Mouse (Mus musculus) myocyte (in vitro differentiated cells): ENCODE measurements at regions not wholly inside any gene's neighbourhood (a gene's known extent, or its start where the extent isn't known, plus 50 kb on each side); places are given as distances from the start of the nearest gene placed in this dataset.
A peak's percentile ranks its signal among the peaks of the same experiment; 100 is the strongest.

Source experiments
- H3K27me3 ChIP-seq: one replicate; pipeline ENCODE4 v1.6.1; 2011; ENCODE audit not compliant: control insufficient read depth, insufficient read depth, insufficient read length
- H3K36me3 ChIP-seq: one replicate; pipeline ENCODE4 v1.6.1; 2011; ENCODE audit not compliant: control insufficient read depth, insufficient read depth
- H3K4me2 ChIP-seq: one replicate; pipeline ENCODE4 v1.6.1; 2011; ENCODE audit warnings: low read depth, control low read depth
- H3K4me3 ChIP-seq: one replicate; pipeline ENCODE4 v1.5.1; 2011; ENCODE audit warnings: mild to moderate bottlenecking, control low read depth, moderate library complexity
- H3K79me2 ChIP-seq: one replicate; pipeline ENCODE4 v1.6.1; 2011; ENCODE audit not compliant: control insufficient read depth, insufficient read depth
- H3ac ChIP-seq: one replicate; pipeline ENCODE4 v1.6.1; 2011; ENCODE audit not compliant: control insufficient read depth, insufficient read length
- CEBPB ChIP-seq: IDR thresholded peaks from 2 replicates; pipeline ENCODE4 v1.6.1; 2011; ENCODE audit warnings: mild to moderate bottlenecking, moderate library complexity; ENCODE audit not compliant: poor library complexity, insufficient read depth, severe bottlenecking
- E2F4 ChIP-seq: IDR thresholded peaks from one replicate; pipeline ENCODE4 v1.6.1; 2011; ENCODE audit warnings: mild to moderate bottlenecking, control low read depth, moderate library complexity; ENCODE audit not compliant: insufficient read depth
- MAX ChIP-seq: IDR thresholded peaks from one replicate; pipeline ENCODE4 v1.6.1; 2011; ENCODE audit warnings: low read depth, mild to moderate bottlenecking, control low read depth
- MYOD1 ChIP-seq, 3 experiments: IDR thresholded peaks; one replicate each; pipeline ENCODE4 v1.6.1; 2011; ENCODE audit warnings: control low read depth in 2 of 3, low read depth in 2 of 3, mild to moderate bottlenecking in 2 of 3, moderate library complexity in 1 of 3; ENCODE audit not compliant: insufficient read length in 2 of 3, control insufficient read depth in 1 of 3
- MYOG ChIP-seq, 3 experiments: IDR thresholded peaks; one replicate each; pipeline ENCODE4 v1.6.1; 2011; ENCODE audit warnings: control low read depth in 2 of 3, low read depth in 2 of 3, mild to moderate bottlenecking in 2 of 3; ENCODE audit not compliant: insufficient read length in 2 of 3, control insufficient read depth in 1 of 3, insufficient read depth in 1 of 3
- POLR2A ChIP-seq: IDR thresholded peaks from one replicate; pipeline ENCODE4 v1.6.1; 2011; ENCODE audit warnings: low read depth, mild to moderate bottlenecking, control low read depth, moderate library complexity; ENCODE audit not compliant: insufficient read length
- POLR2AphosphoS2 ChIP-seq: IDR thresholded peaks from one replicate; pipeline ENCODE4 v1.6.1; 2011; ENCODE audit warnings: low read depth, control low read depth; ENCODE audit not compliant: insufficient read length
- REST ChIP-seq: IDR thresholded peaks from one replicate; pipeline ENCODE4 v1.6.1; 2011; ENCODE audit warnings: mild to moderate bottlenecking, control low read depth, moderate library complexity; ENCODE audit not compliant: insufficient read depth, insufficient read length
- SRF ChIP-seq: IDR thresholded peaks from one replicate; pipeline ENCODE4 v1.6.1; 2011; ENCODE audit warnings: low read depth; ENCODE audit not compliant: control insufficient read depth, insufficient read length
- TCF12 ChIP-seq: IDR thresholded peaks from one replicate; pipeline ENCODE4 v1.6.1; 2011; ENCODE audit warnings: mild to moderate bottlenecking, control low read depth; ENCODE audit not compliant: poor library complexity, insufficient read depth, severe bottlenecking
- TCF3 ChIP-seq: IDR thresholded peaks from one replicate; pipeline ENCODE4 v1.6.1; 2011; ENCODE audit warnings: low read depth, control low read depth; ENCODE audit not compliant: insufficient read length
- USF1 ChIP-seq: IDR thresholded peaks from one replicate; pipeline ENCODE4 v1.6.1; 2011; ENCODE audit warnings: low read depth, mild to moderate bottlenecking, control low read depth, moderate library complexity

- TF ChIP-seq CEBPB (no peak), E2F4 (no peak), TCF12 (no peak), MYOG (IDR thresholded peaks at IDR 0.05; ENCODE audit: control insufficient read depth in 1 of 3, insufficient read depth in 1 of 3, insufficient read length in 2 of 3, low read depth in 2 of 3) (no peak), POLR2AphosphoS2 (no peak), SRF (no peak), MAX (no peak), POLR2A (no peak), REST (no peak), MYOD1 (IDR thresholded peaks at IDR 0.05; ENCODE audit: control insufficient read depth in 1 of 3, insufficient read length in 2 of 3, low read depth in 2 of 3) (no peak), TCF3 (no peak), USF1 (no peak)
- Histone ChIP-seq H3K4me2 (no peak overlapping the region), H3K36me3 (no peaks in the 10 kb centered on the region), H3K4me3 (no peak overlapping the region), H3ac (no peak overlapping the region), H3K27me3 (no peaks in the 10 kb centered on the region), H3K79me2 (no peaks in the 10 kb centered on the region)
Observed at GRCm38 (mm10) chr15:90827816-90828215, 148.6 kb upstream of the Cpne8 start.

- Histone ChIP-seq H3K36me3 (no peaks in the 10 kb centered on the region), H3K4me2 (no peak overlapping the region), H3K79me2 (no peaks in the 10 kb centered on the region), H3K4me3 (no peak overlapping the region), H3K27me3 (no peaks in the 10 kb centered on the region), H3ac (no peak overlapping the region)
- TF ChIP-seq CEBPB: peak; percentile 70
- TF ChIP-seq SRF: no peak
Observed at GRCm38 (mm10) chr15:90822306-90822705, 143.1 kb upstream of the Cpne8 start.

DNA sequence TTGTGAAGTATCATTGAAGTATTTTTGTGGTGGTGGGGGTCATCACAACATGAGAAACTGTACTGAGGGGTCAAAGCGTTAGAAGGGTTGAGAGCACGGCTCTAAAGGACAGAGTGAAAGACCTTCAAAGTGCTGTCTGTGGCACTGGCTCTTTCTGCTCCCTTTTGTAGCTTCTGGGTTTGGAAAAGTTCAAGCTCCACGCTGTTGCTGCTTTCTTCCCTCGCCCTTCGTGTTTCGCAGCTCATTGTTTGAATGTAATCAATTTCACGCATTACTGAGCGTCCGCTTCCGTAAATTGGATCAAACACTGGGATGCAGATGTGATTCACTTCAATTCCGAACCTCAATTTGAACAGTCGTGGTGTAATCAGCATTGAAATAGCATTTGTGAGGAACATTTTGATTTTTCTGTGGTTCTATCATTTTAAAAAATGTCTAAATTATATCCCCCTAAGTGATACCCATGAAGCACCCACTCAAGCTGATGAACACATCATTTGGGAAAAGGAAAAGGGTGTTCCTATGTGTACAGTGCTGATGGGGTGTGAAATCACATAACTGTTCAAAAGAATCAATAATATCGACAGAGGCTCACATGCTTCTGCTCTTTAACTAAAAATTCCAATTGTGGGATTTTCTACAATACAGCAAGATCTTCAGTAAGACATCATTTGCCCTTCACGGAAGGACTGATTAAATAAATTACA, 140.9 kb upstream of the Cpne8 start:
- TF ChIP-seq SRF: no peak
- no peak for TF ChIP-seq POLR2AphosphoS2
- no peak for TF ChIP-seq POLR2A
- no peak for TF ChIP-seq TCF12
- no peak for TF ChIP-seq MYOG (IDR thresholded peaks at IDR 0.05; ENCODE audit: control insufficient read depth in 1 of 3, insufficient read depth in 1 of 3, insufficient read length in 2 of 3, low read depth in 2 of 3)
- TF ChIP-seq REST: no peak
- TF ChIP-seq MYOD1 (IDR thresholded peaks at IDR 0.05; ENCODE audit: control insufficient read depth in 1 of 3, insufficient read length in 2 of 3, low read depth in 2 of 3): no peak
- no peak for TF ChIP-seq TCF3
- TF ChIP-seq MAX: no peak
- TF ChIP-seq USF1: no peak
- no peak for TF ChIP-seq E2F4
- TF ChIP-seq CEBPB: no peak
- Histone ChIP-seq H3K79me2 (no peaks in the 10 kb centered on the region), H3ac (no peak overlapping the region), H3K27me3 (no peaks in the 10 kb centered on the region), H3K36me3 (no peaks in the 10 kb centered on the region), H3K4me2 (no peak overlapping the region), H3K4me3 (no peak overlapping the region)

DNA sequence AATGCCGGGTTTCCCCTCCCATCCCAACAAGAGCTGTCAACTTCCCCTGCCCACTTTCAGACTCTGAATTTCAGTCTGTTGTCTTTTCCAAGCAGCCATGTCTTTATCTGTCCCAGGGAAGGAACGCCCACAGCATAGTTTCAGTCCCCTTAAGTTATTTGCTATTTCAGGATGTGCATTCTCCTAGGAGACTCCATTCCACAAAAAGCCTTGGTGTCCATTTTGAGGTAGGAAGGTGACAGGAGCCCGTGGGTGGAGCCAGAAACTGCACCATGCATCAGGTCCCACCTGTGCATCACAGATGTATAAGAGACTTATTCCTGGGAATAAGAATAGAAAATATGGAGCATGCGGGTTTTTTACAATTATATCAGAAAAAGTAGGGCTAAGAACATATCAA, 138.9 kb upstream of the Cpne8 start:
- Histone ChIP-seq H3K27me3 (no peaks in the 10 kb centered on the region), H3K79me2 (no peaks in the 10 kb centered on the region), H3K4me3 (no peak overlapping the region), H3K36me3 (no peaks in the 10 kb centered on the region), H3ac (no peak overlapping the region), H3K4me2 (no peak overlapping the region)
- TF ChIP-seq CEBPB (no peak), USF1 (no peak), SRF (no peak), POLR2AphosphoS2 (no peak), MYOG (IDR thresholded peaks at IDR 0.05; ENCODE audit: control insufficient read depth in 1 of 3, insufficient read depth in 1 of 3, insufficient read length in 2 of 3, low read depth in 2 of 3) (no peak), MYOD1 (IDR thresholded peaks at IDR 0.05; ENCODE audit: control insufficient read depth in 1 of 3, insufficient read length in 2 of 3, low read depth in 2 of 3) (no peak)

- TF ChIP-seq MYOG (IDR thresholded peaks at IDR 0.05; ENCODE audit: control insufficient read depth in 1 of 3, insufficient read depth in 1 of 3, insufficient read length in 2 of 3, low read depth in 2 of 3): peak in 2 of 3 experiments; percentile 54 to 77
- peak; percentile 12 for TF ChIP-seq TCF12
- TF ChIP-seq REST: no peak
- no peak for TF ChIP-seq POLR2A
- TF ChIP-seq MYOD1 (IDR thresholded peaks at IDR 0.05; ENCODE audit: control insufficient read depth in 1 of 3, insufficient read length in 2 of 3, low read depth in 2 of 3): peak; percentile 14 to 78 (median 74)
- H3K79me2 ChIP-seq: no peaks in the 10 kb centered on the region
Observed at GRCm38 (mm10) chr15:90813907-90814306, 134.7 kb upstream of the Cpne8 start.

More at GRCm38 (mm10) chr15:90813907-90814306, 134.7 kb upstream of the Cpne8 start:
- H3K36me3 ChIP-seq: no peaks in the 10 kb centered on the region
- H3K4me2 ChIP-seq: peak overlapping the region; percentile 54
- no peak overlapping the region for H3K4me3 ChIP-seq
- no peaks in the 10 kb centered on the region for H3K27me3 ChIP-seq
- H3ac ChIP-seq: no peak overlapping the region
